In genomic region chr6:72824971-72825737, GRCm38 (mm10) we compare ENCODE assay signal across 8 mouse cellular contexts. TPM values are rescaled to one million over a fixed set of nuclear protein-coding genes. Genes with fewer than 3 reads are reported as not detected.
DNase-seq lines count a peak whose midpoint lies in the region; ATAC-seq and TF ChIP-seq lines count a peak whose summit lies in the region.

No protein-coding gene starts in this region.

- peak overlapping the region; percentile 77 for H3K9ac ChIP-seq in heart, embryonic 13.5 days
- H3K9ac ChIP-seq in midbrain, postnatal 0 days (replicated peaks; ENCODE audit: low read length, poor library complexity, severe bottlenecking): peak overlapping the region; percentile 19; the same call in 1 of the 2 replicates

- peak; percentile 33 for DNase-seq in kidney, postnatal 14 days
- no peak for DNase-seq in midbrain, postnatal 0 days (ENCODE audit: low spot score)
- no peak for DNase-seq in thymus, postnatal 4 days
- no peak for DNase-seq in frontal cortex, postnatal 25 days (ENCODE audit: low spot score in 2 of 2)
- DNase-seq in right cerebral cortex, adult 2 months (ENCODE audit: low spot score in 2 of 2): no peak

- peak overlapping the region; percentile 75 for H3K4me2 ChIP-seq in heart, embryonic 13.5 days
- H3K4me2 ChIP-seq in midbrain, postnatal 0 days (ENCODE audit: low read depth, low read length, poor library complexity, severe bottlenecking): peak overlapping the region; percentile 38

- peaks cover 10% of the 10 kb centered on the region for H3K4me1 ChIP-seq in megakaryocyte, embryonic 14.5 days
- H3K4me1 ChIP-seq in heart, embryonic 13.5 days: peaks cover 13% of the 10 kb centered on the region
- 0 out of 2 replicates have a peak, but pooled peaks cover 3% of the 10 kb centered on the region for H3K4me1 ChIP-seq in midbrain, postnatal 0 days (ENCODE audit: insufficient read depth, low read length)

- TF ChIP-seq CTCF in midbrain, postnatal 0 days (IDR thresholded peaks at IDR 0.05): no peak

- WGBS in heart, embryonic 13.5 days: 5% methylated on average over 26 of the region's 26 CpGs
- 5% methylated on average over 26 of the region's 26 CpGs for WGBS in midbrain, postnatal 0 days

- H3K4me3 ChIP-seq in megakaryocyte, embryonic 14.5 days (replicated peaks): peak overlapping the region; percentile 28
- peak overlapping the region; percentile 48 for H3K4me3 ChIP-seq in heart, embryonic 13.5 days
- H3K4me3 ChIP-seq in midbrain, postnatal 0 days (ENCODE audit: low read depth, low read length): peak overlapping the region; percentile 11; the same call in 1 of the 2 replicates

- ATAC-seq in megakaryocyte, adult 5-6 weeks (ENCODE audit: poor library complexity, severe bottlenecking): no peak
- no peak for ATAC-seq in heart, embryonic 13.5 days (ENCODE audit: extremely low read depth, insufficient number of reproducible peaks, low FRiP score, low TSS enrichment)
- peak; percentile 42 for ATAC-seq in midbrain, postnatal 0 days (ENCODE audit: low FRiP score)

- H3K9me3 ChIP-seq in megakaryocyte, embryonic 14.5 days: peaks cover 9% of the 10 kb centered on the region
- no peaks in the 10 kb centered on the region for H3K9me3 ChIP-seq in heart, embryonic 13.5 days
- H3K9me3 ChIP-seq in midbrain, postnatal 0 days (ENCODE audit: low read length): no peaks in the 10 kb centered on the region

- peak overlapping the region; percentile 64 for H3K27ac ChIP-seq in heart, embryonic 13.5 days (replicated peaks)
- no peak overlapping the region; the same call in 1 of the 2 replicates for H3K27ac ChIP-seq in midbrain, postnatal 0 days (ENCODE audit: low read depth, low read length)

- H3K36me3 ChIP-seq in megakaryocyte, embryonic 14.5 days (replicated peaks; ENCODE audit: low read length): no peaks in the 10 kb centered on the region
- H3K36me3 ChIP-seq in heart, embryonic 13.5 days: no peaks in the 10 kb centered on the region
- H3K36me3 ChIP-seq in midbrain, postnatal 0 days (ENCODE audit: insufficient read depth, low read length): no peaks in the 10 kb centered on the region

- peaks cover 57% of the 10 kb centered on the region for H3K27me3 ChIP-seq in megakaryocyte, embryonic 14.5 days (replicated peaks)
- H3K27me3 ChIP-seq in heart, embryonic 13.5 days (replicated peaks): peaks cover 13% of the 10 kb centered on the region
- 0 out of 2 replicates have a peak, but pooled peaks cover 4% of the 10 kb centered on the region for H3K27me3 ChIP-seq in midbrain, postnatal 0 days (ENCODE audit: insufficient read depth, low read length)

RNA-seq across cellular contexts. Expression of gene Tcf7l1, which starts 36.1 kb away (rescaled TPM):
- 0.12 TPM in 1 of 2 replicates, not detected in the other for polyA plus RNA-seq in megakaryocyte, embryonic 14.5 days (2012; ENCODE audit: insufficient read depth, low replicate concordance)
- total RNA-seq in megakaryocyte, adult 5-6 weeks (2015): 0.25 TPM in 1 of 2 replicates, not detected in the other
- total RNA-seq in megakaryocyte, adult 5-6 weeks (2017): not detected in 2 replicates
- 13.2 and 16.1 TPM in 2 replicates for polyA plus RNA-seq in heart, embryonic 13.5 days (2015; fragmentation: Nextera tagmentation; extraction: Ambion mirVana)
- 0.80 and 3.1 TPM in 2 replicates for total RNA-seq in midbrain, postnatal 0 days (2014; rRNA removed)
- 5.8 and 6.0 TPM in 2 replicates for polyA plus RNA-seq in midbrain, postnatal 0 days (2015; fragmentation: Nextera tagmentation; extraction: Ambion mirVana)
